Mouse (Mus musculus) erythroblast, embryonic 14.5 days (primary cell): Measurements from ENCODE around the gene Tapbp.

Source experiments
- GATA1 ChIP-seq: IDR thresholded peaks from 2 replicates; pipeline ENCODE4 v1.6.1; 2012; ENCODE audit warnings: low read length, inconsistent platforms, mixed read lengths
- TAL1 ChIP-seq: IDR thresholded peaks from 3 replicates; pipeline ENCODE4 v1.6.1; 2012; ENCODE audit warnings: low read length, inconsistent platforms, mixed read lengths

DNA sequence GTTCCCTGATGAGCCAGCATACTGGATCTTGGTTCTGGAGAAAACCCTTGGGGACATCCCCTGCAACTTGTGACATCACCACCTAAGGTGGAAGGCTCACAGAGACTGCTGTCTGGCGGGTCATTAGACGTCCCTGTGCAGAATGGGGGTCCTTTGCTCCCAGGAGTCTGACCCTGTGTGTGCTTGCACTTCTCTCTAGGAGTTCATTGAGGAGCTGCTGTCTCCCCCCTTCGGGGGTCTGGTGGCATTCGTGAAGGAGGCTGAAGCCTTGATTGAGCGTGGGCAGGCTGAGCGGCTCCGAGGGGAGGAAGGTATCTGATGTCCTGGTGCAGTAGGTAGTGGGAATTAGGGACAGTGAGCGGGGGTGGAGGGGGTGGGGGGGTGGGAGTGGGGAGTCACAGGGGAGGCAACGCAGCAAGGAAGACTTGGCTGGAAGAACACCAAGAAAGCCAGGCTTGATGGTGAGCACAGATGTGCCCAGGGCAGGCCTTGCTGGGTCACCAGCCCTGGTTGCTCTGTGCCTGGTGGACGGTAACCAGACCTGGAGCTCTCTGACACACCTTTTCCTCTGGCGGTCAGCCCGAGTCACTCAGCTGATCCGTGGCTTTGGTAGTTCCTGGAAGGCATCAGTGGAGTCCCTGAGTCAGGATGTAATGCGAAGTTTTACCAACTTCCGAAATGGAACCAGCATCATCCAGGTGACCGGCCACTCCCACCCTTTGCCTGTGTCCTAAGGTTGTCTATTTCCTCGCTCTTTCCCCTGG, 49.6 kb downstream of the Tapbp start:
- TF ChIP-seq GATA1 (no peak), TAL1 (no peak)
